Mouse (Mus musculus) olfactory bulb, adult 2 months (tissue): ENCODE measurements around the gene Camta2. TPM values are rescaled to one million over a fixed set of nuclear protein-coding genes. Genes with fewer than 3 reads are reported as not detected.

Experiments used
- H3K27ac ChIP-seq: fragments of 200-500 bp; 2 replicates; pipeline ENCODE4 v1.5.1; 2012; ENCODE audit warnings: low read depth, low read length; ENCODE audit not compliant: insufficient read depth
- H3K4me1 ChIP-seq: fragments of 200-500 bp; 2 replicates; pipeline ENCODE4 v1.6.1; 2012; ENCODE audit warnings: low read length; ENCODE audit not compliant: control insufficient read depth, insufficient read depth
- H3K4me3 ChIP-seq: fragments of 200-500 bp; 2 replicates; pipeline ENCODE4 v1.5.1; 2012; ENCODE audit warnings: mild to moderate bottlenecking, low read depth, low read length, moderate library complexity; ENCODE audit not compliant: insufficient read depth
- CTCF ChIP-seq: fragments of 200-500 bp; IDR thresholded peaks from 2 replicates; pipeline ENCODE4 v1.5.1; 2012; ENCODE audit warnings: low read depth, mild to moderate bottlenecking, low read length, moderate library complexity; ENCODE audit not compliant: insufficient read depth
- POLR2A ChIP-seq: fragments of 200-500 bp; IDR thresholded peaks from 2 replicates; pipeline ENCODE4 v1.6.1; 2012; ENCODE audit warnings: mild to moderate bottlenecking, low read depth, low read length, moderate library complexity; ENCODE audit not compliant: insufficient read depth
- WGBS: fragments of 180-500 bp; shearing (Covaris S2); methylation state at CpG from one replicate; pipeline ENCODE4 v1.1.7; 2018; 5-methylcytosine and 5-hydroxymethylcytosine counted together
- polyA plus RNA-seq: library from polyadenylated mRNA; stranded (reverse); fragments of >200 nt; gene quantifications from 2 replicates; pipeline ENCODE4 v1.2.4, GENCODE M21; 2012; ENCODE audit warnings: low replicate concordance; ENCODE audit not compliant: missing spikeins, insufficient read depth, insufficient read length

Camta2 gene
- polyA plus RNA-seq, 1 experiment, result not detected

DNA sequence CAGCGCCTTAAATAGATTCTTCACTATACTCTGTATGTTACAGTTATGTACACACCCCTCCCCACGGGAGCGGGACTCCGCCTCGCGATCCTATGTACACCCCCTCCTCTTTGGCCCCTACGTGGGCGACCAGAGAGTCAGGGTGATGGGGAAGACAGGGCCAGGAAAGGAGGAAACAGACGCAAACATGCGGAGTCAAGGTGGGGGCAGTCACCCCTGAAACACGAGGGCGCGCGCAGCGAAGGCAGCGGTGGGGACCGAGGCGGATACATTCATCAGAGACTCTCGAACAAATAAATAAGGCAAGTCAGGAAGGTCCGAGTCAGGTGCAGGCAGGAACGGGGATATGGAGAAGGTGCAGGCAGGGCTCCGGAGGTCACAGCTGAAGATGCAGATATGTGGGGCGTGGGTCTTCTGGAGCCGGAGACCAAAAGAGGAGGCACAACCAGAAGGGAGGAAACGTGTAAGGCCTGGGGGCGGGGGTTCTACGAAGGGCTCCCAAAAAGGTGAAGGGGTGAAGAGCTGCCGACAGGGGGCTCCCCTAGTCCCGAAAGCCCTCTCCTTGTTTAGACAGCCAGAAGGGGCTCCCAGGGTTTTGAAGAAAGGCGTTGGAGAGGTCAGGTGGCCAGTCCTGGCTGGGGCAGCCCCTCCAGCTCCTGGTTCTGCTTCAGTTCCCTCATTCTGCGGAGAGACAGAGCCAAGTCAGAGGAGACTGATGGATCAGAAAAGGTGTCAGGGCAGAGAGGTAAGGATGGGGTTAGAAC is 18.1 kb downstream of the Camta2 start:
- TF ChIP-seq POLR2A (no peak), CTCF (no peak)
- under 1% methylated on average over 31 of the region's 31 CpGs for WGBS

DNA sequence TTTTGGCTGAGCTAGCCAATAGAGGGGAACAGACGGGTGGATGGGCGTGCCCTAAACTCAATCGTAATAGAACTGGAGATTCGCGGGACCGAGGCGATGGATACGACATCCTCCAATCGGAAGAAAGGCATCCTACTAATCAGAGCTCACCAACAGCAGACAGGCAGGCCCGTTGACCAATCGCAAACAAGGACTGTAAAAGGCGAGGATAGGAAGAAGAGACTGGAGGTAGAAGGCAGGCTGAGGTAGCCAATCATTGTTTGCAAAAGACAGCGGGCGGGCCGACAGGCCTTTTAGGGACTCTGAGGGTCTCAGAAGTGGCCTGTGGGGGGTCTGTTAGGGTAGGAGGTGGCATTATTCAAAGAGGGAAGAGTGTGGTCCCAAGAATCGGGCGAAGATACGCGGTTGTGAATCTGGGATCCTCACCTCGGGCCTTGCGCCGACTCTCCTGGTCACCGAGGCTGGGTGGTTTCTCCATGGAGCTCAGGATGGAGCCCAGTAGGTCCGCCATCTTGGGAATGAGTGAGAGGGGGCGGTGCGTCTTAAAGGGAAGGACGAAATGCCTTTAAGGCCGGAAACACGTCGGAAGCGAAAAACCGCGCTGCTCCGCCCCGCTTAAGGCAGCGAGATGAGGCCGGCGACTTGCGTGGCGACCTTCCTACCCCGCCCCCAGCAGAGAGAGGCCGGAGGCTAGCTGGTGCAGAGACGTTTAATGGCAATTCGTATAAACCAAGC is 19.0 kb downstream of the Camta2 start, which contains the start of gene Spag7:
Spag7 (minus strand) TSS at position 646 of the 735 bp plus-strand sequence.
- under 1% methylated on average over 44 of the region's 44 CpGs for WGBS
- H3K4me3 ChIP-seq, result peak within 1 kb of the TSS; percentile 70
- TF ChIP-seq POLR2A, result peak; percentile 86
- no peak for TF ChIP-seq CTCF

More for the DNA sequence above, 18.1 kb downstream of the Camta2 start:
- peaks cover 15% of the 10 kb centered on the region for H3K4me1 ChIP-seq
- peak overlapping the region; percentile 96 for H3K27ac ChIP-seq
- peak overlapping the region; percentile 70 for H3K4me3 ChIP-seq

DNA sequence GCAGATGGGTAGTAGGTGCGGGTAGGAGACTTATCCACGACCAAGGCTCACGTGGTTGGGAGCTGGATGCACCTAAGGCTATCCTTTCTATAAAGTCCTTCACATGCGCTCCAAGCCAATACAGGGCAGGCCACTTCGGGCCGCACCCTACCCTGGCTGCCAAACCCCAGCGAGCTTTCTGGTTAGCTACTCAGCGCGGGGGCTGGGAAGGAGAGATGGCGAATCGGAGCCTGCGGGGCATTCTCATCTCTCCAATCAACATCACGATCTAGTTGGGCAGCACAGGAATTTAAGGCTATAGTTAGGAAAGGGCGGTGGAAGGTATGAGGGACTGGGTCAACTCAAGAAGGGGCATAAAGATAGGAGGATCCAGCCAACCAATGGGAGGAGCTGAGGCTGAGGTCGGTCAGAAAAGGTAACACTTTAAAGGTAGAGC is 19.6 kb downstream of the Camta2 start:
- no peak for TF ChIP-seq POLR2A
- no peak for TF ChIP-seq CTCF
- Histone ChIP-seq H3K4me3 (peak overlapping the region; percentile 50), H3K27ac (peak overlapping the region; percentile 14; the same call in 1 of the 2 replicates), H3K4me1 (peaks cover 15% of the 10 kb centered on the region)
- under 1% methylated on average over 15 of the region's 15 CpGs for WGBS

More for the DNA sequence above, 19.0 kb downstream of the Camta2 start, which contains the start of gene Spag7:
- Histone ChIP-seq H3K27ac (peak within 1 kb of the TSS; percentile 96), H3K4me1 (peaks cover 15% of the 10 kb centered on the region)

DNA sequence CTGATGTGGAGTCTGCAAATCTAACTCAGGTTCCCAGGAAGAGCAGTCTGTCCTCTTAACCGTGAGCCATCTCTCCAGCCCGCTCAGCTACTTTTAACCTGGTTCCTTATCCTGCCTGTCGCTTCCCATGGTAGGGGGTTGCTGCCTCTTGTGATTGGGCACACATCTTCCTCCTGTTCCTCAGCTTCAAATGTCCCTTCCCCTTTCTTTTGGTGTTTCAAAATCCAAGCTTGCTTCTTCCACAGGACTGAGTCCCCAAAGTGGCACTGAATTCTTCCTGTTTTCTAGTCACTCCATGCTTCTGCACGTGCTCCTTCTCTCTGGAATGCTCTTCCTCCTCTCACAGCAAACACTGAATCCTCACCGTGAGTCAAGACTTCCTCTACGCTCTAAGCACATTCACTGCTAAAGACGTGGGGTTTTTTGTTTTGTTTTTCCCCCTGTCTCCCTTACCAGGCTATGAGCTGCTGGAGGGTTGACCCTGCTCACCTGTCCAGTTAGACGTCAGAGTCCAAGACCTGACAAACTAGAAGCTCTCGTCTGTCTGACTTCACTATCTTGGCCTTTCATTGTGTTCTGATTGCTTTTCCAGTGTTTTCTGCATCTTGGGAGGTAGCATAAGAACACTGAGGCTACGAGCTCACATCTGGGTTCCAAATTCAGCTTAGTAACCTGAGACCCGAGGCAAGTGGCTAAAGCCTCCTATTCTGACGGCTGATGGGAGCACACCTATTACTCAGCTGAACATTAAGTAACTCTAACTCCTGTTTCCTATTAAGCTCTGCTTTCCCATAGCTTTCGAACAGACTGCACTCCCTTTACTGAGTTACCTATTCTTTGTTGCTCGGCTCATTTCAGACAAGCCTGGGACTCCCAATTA is 20.4 kb downstream of the Camta2 start:
- no peak overlapping the region for H3K27ac ChIP-seq
- TF ChIP-seq CTCF, result no peak
- H3K4me3 ChIP-seq, result no peak overlapping the region
- H3K4me1 ChIP-seq, result peaks cover 15% of the 10 kb centered on the region
- WGBS, result 64% methylated on average over 14 of the region's 14 CpGs

DNA sequence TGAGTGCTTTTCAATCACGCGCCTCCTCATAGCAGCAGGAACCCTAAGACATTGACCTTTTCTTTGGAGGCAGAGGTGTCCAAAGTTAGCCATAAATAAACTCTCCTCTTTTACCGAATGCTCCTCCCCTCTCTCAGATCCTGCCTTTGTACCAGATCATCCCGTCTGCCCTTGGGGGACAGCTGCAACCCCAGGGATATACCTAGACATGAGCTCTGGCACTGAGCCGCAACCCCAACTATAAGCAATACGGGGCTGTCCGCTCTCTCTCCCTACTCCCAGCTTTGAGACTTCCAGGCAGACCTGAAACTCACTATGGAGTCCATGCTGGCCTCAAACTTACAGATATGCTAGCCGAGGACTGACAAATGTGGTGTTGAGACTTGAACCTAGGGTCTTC is 21.2 kb downstream of the Camta2 start:
- TF ChIP-seq POLR2A, result no peak
- TF ChIP-seq CTCF, result no peak
- 95% methylated on average over 8 of the region's 8 CpGs for WGBS

DNA sequence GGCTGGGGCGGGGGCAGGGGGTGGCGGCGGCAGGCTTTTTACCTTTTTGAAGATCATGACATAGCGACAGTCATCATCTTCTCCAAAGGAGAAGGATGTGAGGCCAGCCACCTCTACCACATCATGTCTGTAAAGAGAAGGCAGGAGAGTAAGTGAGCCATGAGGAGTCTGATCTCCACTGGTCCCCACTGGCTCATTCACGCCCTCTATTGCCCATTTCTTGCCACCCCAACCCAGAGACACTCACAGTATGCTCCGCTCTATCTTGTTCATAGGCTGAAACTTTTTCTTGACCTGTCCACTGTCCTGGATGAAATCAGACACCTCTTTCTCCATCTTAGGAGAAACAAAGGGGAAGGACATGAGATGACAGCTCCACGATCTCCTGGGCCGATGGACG is 23.2 kb downstream of the Camta2 start:
- TF ChIP-seq POLR2A (no peak), CTCF (no peak)
- 93% methylated on average over 9 of the region's 9 CpGs for WGBS
- Histone ChIP-seq H3K4me1 (no peaks in the 10 kb centered on the region), H3K4me3 (no peak overlapping the region), H3K27ac (no peak overlapping the region)

More for the DNA sequence above, 21.2 kb downstream of the Camta2 start:
- Histone ChIP-seq H3K4me3 (no peak overlapping the region), H3K4me1 (peaks cover 13% of the 10 kb centered on the region), H3K27ac (no peak overlapping the region)

DNA sequence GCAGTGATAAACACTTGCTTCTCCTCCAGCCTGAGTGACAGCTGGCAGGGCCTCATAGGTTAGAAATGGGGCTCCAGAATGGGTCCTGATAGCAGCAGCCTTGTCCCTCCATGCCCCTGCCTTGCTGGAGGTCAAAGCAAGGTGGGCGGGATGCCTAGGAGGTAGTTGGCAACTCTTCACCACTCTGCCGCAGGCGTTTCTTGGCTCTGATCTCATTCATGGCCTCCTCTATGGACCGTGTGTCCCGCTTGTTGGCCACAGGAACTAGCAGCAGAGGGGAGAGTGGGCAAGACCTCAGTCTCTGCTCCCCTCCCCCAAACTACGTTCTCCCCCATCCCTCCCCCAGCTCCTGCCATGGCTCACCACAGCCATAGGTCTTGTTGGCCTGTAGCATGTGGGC is 23.9 kb downstream of the Camta2 start:
- Histone ChIP-seq H3K4me3 (no peak overlapping the region), H3K4me1 (no peaks in the 10 kb centered on the region), H3K27ac (no peak overlapping the region)
- WGBS, result 82% methylated on average over 6 of the region's 6 CpGs
- TF ChIP-seq CTCF, result no peak

DNA sequence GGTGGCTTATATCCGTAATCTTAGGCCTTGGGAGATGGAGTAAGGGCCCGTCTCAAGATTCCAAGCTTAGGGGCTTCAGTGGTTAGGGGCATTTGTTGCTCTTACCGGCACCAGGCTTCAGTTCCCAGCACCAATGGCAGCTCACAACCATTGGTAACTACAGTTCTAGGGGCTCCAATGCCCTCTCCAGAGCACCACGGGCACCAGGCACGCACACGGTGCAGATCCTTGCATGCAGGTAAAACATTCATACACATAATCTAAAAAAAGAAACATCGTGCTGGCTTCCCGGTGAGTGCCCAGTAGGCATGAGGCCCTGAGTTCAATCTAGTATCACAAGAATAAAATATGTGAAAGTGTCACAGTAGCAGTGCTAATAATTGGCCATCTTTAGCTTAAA is 24.8 kb downstream of the Camta2 start:
- no peak overlapping the region for H3K27ac ChIP-seq
- TF ChIP-seq POLR2A (no peak), CTCF (no peak)
- no peak overlapping the region for H3K4me3 ChIP-seq
- 92% methylated on average over 8 of the region's 8 CpGs for WGBS
- no peaks in the 10 kb centered on the region for H3K4me1 ChIP-seq

DNA sequence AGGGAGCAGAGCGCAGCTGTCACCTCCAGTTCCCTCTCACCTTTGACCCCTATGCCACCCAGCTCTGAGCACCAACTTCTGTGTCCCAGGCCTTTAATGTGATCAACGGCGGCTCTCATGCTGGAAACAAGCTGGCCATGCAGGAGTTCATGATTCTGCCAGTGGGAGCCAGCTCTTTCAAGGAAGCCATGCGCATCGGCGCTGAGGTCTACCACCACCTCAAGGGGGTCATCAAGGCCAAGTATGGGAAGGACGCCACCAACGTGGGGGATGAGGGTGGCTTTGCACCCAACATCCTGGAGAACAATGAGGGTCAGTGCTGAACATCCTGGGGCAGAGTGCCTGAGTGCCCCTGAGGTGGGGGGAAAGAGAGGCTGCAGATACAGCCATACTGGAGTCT is 27.3 kb downstream of the Camta2 start:
- WGBS, result 91% methylated on average over 8 of the region's 8 CpGs
- Histone ChIP-seq H3K4me1 (peaks cover 11% of the 10 kb centered on the region), H3K4me3 (no peak overlapping the region), H3K27ac (no peak overlapping the region)
- TF ChIP-seq CTCF (no peak), POLR2A (no peak)
